Mouse (Mus musculus): ENCODE data around the gene Fyb.

The Fyb gene

DNA sequence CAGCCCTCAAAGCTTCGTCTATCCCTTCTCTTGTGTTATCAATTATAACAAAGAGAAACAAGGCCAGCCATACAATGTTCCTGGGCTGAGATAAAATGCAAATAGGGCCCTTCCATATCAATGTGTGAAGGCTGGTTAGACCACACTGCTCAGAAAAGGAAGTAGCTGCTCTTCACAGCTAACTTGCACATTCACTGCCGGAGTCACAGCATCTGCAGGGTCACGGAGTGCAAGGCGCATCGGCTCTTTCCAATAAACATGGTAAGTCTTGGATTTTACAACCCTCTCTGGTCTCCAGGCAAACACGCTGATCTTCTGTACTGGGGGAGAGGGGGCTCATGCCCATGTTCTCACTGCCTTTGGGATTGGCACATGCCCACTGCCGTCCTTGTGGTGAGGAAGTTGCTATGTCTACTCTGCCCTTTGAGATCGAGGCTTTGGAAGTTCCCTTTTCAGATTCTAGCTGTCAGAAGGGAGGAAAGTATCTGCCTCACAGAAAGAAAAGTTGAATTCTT is at the start of gene Fyb:
Gene Fyb (plus strand): TSS at position 201 of the 515 bp plus-strand sequence.
- DNase-seq (ENCODE audit: low spot score in 2 of 2): no peak

DNA sequence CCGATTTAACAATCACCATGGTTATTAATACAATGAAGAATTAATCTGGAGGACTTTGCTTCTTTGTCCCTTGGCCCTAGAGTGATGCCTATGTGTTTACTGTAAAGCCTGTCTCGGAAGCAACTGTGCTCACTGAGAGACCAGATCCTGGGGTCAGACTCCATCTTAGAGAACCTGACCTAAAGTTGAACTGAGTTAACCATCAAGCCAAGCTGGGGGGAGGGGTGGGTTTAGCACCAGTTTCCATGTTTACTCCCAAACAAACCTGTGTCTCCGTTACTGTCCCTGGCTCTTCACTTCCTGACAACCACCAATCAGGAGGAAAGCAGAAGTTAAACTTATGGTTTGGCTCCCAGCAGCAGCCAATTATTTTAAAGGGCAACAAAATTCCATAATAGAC is 39.1 kb upstream of the Fyb start:
- DNase-seq (ENCODE audit: low spot score in 2 of 2): no peak

- DNase-seq (ENCODE audit: low spot score in 2 of 2): no peak
These were observed 30.3 kb upstream of the Fyb start for GRCm38 (mm10) chr15:6492386-6492785.

DNA sequence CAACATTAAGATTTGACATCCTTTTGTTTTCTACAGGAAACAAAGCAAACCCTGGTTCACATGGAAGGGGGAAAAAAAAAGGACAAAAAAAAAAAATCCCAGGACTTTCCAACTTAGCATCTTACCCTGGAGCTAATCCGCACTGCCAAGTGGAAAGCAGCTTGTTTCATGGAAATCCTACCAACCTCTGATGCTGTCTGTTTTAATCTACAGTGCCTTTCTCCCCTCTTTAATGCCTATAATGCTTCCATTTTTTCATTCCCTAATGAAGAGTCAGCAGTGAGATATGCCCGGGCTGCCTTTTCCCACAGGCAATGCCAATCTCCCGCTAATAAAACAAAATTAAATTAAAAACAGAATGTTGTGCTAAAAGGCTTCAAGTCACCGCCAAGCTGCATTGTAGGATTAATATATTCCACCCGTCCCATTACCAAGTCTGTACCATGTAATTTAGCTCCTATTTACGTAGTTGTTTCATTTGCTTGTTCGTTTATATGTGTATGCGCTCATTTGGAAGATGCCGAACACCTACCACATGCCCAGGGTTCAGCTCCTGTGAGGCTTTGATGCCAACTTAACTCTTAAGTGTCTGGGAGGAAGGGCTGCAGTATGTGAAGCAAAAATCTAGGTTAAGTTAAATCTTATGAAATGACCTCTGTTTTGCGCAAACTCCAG is 24.1 kb upstream of the Fyb start:
- DNase-seq (ENCODE audit: low spot score in 2 of 2): no peak

DNA sequence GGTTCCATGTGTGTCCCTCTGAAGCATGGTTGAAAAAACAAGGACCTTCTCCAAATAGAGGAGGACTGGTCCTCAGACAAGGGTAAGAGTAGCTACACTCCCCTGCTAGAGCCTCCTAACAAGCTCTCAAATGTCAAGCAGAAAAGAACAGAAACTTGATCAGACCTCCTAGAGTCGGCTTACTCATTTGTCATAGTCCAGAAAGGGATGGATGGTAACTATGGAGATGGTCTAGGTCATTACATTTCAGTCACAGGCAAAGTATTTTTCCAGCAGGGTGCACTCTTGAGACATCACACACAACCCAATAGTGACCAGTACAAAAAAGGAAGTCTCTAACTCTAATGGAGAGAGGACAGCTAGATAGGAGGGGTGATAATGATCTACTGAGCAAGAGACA is 21.9 kb upstream of the Fyb start:
- no peak for DNase-seq (ENCODE audit: low spot score in 2 of 2)

- no peak for DNase-seq (ENCODE audit: low spot score in 2 of 2)
These were observed 5.1 kb upstream of the Fyb start for GRCm38 (mm10) chr15:6517525-6517924.

GRCm38 (mm10) chr15:6519417-6520255 is 3.0 kb upstream of the Fyb start:
- no peak for DNase-seq (ENCODE audit: low spot score in 2 of 2)

DNA sequence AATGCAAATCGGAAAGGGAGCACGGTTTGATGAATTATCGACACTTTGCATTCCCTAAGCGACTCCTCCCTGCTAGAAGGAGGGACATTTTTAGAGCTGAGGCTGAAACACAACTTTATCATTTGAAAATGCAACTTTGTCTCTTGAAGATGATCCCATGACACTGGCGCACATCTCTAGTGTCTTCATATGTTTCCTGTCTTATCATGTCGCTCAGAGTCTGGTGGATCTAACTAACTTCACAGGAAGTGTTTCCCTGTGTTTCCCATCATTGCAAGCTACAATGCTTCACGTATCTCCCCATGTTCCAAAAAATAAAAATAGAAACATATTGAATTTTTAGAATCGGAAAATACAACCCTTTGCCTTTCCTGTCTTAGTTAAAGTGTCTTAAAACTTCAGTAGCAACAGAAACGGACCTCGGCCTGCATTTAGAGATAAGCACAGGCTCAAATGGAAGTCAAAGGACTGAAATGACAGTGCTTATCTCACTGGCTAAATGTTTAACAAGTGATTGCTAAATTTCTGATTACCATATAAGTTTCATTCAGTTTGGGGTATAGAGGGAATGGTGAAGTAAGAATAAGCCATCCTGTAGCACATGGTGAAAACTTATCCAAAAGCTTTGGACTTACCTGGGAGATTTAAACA is 2.0 kb upstream of the Fyb start:
- DNase-seq (ENCODE audit: low spot score in 2 of 2): no peak

DNA sequence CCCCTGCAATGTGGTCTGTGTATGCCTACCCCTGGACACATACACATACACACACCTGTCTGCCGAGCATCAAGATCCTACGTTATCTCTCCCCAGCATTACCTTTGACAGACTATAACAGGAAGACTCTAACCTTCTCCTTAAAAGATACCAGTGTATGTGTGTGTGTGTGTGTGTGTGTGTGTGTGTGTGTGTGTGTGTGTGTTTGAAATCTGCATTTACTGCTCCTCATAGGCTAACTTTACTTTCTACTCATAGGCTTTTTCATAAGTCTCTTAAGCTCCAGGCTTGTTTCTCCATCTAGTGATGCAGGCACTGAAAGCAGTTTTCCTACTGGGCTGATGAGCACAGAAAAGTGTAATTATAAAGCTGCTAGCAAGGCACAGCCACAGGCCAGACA is 2.1 kb downstream of the Fyb start:
- DNase-seq (ENCODE audit: low spot score in 2 of 2): no peak

- no peak for DNase-seq (ENCODE audit: low spot score in 2 of 2)
These were observed 2.7 kb downstream of the Fyb start for GRCm38 (mm10) chr15:6525386-6525785.

DNA sequence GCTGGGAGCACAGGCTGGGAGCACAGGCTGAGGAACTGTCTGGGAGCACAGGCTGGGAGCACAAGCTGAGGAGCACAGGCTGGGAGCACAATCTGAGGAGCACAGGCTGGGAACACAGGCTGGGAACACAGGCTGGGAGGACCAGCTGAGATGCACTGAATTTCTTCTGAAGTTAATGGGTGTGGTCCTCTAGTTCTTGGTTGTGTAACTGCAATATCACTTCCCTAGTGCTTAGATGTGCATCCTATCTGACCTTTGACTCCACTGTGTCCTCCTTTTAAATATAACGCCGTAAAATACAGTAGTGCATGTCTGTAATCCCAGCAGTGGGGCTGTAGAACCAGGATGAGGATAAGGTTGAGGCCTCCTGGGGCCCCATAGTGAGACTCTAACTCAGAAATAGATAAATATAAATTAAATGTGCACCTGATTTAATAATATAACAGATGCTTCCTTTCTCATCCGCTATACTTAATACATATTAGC is 11.2 kb downstream of the Fyb start:
- DNase-seq (ENCODE audit: low spot score in 2 of 2): no peak

DNA sequence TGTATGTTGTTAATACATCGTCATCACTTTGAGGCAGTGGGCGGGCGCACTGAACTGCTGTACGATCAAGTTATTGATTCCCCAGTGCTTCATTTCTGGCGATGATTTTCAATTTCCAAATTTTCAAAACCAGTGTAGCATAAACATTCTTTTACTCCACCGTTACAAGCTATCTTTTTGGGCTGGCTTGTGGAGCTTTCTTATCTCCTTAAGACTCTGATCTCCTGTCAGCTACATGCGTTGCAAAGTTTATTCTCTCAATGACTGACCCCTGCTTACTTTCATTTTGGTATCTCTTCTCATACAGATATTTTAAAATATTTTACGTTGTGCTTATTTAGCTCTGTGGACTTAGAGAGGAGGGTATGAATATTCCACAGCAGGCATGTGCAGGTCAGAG is 11.9 kb downstream of the Fyb start:
- DNase-seq (ENCODE audit: low spot score in 2 of 2): no peak

DNA sequence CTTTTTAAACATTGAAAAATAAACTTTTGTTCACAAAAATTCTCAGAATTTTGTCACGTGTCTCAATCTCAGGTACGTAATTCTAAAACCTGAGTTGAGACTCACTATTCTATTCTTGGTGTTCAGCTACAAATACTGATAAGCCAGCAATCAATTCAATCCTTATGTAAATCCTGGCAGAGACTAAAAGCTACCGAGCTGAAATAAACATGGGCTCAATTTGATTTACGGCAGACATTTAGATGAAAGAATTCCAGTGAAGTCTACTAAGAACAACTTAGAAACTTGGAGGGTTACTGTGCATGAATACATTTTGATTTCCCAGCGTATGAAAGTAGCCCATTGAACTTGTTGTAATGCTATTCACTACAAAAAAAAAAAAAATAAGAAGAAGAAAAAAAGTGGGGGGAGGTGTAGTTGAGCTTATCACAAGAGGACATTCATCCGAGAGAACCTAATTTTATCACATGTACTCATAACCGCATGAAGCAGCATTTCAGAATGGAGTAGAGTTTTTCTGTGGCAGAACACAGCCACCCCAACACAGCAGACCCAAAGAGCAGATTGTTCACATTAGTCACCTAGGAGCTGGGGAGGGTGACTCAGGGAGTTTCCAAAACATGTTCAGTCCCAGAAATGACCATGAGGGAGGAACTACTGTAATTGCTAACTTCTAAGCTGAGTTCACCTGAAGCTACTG is 17.1 kb downstream of the Fyb start:
- no peak for DNase-seq (ENCODE audit: low spot score in 2 of 2)

DNA sequence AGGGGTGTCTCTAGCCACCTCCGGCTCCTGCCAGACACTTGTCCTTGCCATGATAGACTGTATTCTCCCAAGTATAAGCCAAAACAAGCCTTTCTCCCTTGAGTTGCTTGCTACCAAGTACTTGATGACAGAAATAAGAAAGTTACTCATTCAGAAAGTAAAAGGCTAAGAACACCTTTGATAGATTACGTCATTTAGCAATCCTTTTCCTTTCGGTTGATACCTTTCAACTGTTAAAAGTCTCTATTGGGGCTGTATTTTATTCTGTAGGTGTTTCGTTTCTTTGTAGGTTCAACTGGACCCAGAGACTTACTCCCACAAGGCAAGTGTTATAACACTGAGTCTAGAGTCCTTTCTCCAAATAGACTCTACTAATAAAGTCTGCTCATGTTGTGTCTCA is 26.3 kb downstream of the Fyb start:
- no peak for DNase-seq (ENCODE audit: low spot score in 2 of 2)

DNA sequence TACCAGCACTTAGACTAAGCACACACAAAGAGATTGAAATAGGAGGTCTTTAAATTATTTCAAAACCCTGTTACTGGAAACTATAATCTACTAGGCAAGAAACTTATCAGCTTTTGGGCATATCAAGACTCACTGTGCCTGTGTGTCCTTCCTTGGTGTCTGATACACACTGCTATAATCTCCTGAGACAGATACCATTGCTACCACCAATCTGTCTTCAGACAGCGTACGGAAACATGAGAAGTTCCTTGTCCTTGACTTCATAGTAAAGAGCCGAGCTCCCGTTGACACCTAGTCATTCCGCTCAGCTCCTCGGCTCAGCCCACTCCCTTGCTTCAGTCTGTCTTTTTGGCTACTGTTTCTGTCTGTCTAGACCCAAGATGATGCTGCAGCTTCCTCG is 29.2 kb downstream of the Fyb start:
- DNase-seq (ENCODE audit: low spot score in 2 of 2): no peak

DNA sequence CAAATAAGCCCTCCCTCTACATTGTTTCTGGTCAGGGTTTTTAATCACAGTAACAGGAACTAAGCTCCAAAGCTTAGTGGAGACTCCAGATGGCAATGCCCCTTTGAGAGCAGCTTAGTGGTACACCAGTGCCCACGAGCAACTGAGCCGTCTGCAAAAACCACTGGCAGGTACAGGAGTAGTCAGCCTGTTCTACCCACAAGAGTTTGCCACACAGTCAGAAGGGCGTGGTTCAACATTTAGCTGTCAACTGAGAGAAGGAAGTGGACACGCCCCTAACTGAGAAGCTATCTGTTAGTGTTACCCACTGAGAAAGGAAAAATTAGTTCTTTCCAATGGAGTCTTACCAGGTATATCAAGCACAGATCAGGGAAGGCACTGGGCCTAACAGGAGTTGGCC is 32.1 kb downstream of the Fyb start:
- no peak for DNase-seq (ENCODE audit: low spot score in 2 of 2)

- DNase-seq (ENCODE audit: low spot score in 2 of 2): no peak
These were observed 32.9 kb downstream of the Fyb start for GRCm38 (mm10) chr15:6555536-6555935.

GRCm38 (mm10) chr15:6556272-6556671 is 33.6 kb downstream of the Fyb start:
- no peak for DNase-seq (ENCODE audit: low spot score in 2 of 2)

DNA sequence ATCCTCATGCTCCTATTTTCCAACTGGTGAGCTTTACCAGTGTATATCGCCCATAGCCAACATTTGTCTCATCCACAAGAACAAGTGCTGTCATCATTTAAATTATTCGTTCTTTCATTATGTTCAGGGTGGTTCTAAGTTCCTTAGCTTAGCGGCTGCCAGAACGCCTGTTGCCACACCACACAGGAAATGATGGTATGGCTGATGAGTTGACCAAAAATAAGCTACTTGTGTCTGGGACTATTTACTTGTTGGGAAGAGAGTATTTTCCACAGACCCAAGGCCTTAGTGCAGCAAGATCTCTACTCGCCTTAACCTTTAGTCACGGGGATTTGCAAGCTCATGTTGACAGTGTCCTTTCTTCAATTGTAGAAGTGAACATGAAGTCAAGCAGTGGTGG is 34.3 kb downstream of the Fyb start:
- DNase-seq (ENCODE audit: low spot score in 2 of 2): no peak

DNA sequence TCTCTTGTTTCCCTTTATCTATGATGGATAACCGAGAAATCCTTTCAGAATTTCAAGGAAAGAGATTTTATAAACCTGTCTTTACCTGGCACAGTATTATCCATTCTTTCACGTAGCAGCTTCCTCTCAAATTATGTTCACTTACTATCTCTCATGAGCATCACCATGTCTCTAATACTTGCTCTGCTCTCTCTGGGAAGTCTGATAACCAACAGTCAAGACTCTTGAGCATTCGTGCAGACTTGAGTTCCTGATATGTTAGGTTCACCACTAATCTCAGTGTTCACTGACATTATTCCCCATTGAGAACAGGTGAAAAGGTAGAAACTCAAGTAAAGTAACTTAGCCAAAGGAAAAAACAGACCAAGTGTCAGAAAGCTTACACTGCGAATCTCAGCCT is 34.9 kb downstream of the Fyb start:
- no peak for DNase-seq (ENCODE audit: low spot score in 2 of 2)

DNA sequence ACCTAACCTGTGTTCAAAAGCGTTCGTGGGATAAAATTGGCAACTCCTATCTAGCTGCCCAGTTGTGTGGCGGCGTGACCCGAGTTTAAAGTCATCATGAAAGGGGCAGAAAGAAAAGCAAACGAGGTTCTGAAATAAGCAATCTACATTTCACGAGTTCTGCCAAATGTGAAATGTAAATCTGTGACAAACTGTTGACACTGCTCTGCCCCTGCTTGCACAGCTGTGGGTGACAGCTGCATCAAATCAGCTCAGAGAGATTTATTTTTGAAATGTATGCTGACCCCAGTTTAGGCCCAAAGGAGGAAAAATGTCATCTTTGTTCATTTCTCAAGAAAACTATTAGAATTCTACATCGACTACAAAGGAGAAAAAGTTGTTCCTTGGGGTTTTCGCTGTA is 36.5 kb downstream of the Fyb start:
- DNase-seq (ENCODE audit: low spot score in 2 of 2): no peak

- DNase-seq (ENCODE audit: low spot score in 2 of 2): no peak
These were observed 38.0 kb downstream of the Fyb start for GRCm38 (mm10) chr15:6560696-6561095.
